In the genomic region with DNA sequence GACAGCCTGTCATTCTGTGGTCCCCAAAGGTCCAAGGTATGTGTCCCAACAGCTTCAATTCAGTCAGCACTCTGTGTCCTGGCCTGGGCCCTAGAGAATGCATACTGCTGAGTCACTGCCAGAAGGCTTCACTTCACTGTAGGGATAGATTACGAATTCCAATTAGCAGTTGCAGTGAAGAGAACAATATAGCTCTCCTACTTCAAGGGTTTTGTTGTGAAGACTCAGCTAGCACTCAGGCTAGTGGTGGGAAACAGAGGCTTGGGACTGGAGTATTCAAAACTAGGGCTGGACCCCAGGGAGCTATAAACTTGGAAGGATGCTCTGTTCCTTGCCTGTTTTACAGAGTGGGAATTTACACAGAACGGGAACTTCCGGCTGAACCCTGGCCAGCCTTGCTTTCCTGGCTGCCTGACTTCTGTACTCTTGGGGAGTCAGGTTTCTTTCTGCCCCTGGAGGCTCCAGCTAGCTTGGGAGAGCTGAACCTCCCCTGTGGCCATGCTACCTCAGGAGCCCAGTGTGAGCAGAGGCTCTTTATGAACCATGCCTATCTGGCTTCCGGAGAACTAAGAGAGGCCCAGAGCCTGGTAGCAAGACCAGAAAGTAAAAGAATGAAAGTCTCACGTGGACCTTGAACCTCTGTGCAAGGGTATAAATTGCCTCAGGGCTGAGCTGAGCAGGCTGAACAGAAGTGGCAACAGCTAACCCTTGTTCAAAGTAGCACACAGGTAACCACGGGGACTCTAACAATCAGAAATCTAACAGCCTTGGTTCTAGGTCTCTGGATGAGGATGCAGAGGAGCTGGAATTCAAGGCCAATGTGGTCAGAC, we compare ENCODE assay signal across 8 mouse cellular contexts. TPM values are rescaled to one million over a fixed set of nuclear protein-coding genes. Genes with fewer than 3 reads are reported as not detected.
DNase-seq lines count a peak whose midpoint lies in the region; ATAC-seq lines count a peak whose summit lies in the region.

No protein-coding gene starts in this region.

- intact Hi-C loops in gastrocnemius, postnatal 14 days (cut with DNase I; ENCODE audit: low total_unique reads): no loop called here
- intact Hi-C loops in left cerebral cortex, postnatal 10 days (cut with DNase I): no loop called here

- ATAC-seq in megakaryocyte-erythroid progenitor cell, adult 5-6 weeks (replicated peaks; ENCODE audit: low FRiP score, low TSS enrichment, poor library complexity, severe bottlenecking): peak; percentile 86

- peak; percentile 40 for DNase-seq in urinary bladder, postnatal 14 days (ENCODE audit: low spot score)
- DNase-seq in urinary bladder, postnatal 10 days (ENCODE audit: low spot score): no peak
- peak; percentile 53 for DNase-seq in gastrocnemius, postnatal 14 days
- DNase-seq in kidney, adult 18-20 months: peak; percentile 27
- no peak for DNase-seq in frontal cortex, adult 2 months (ENCODE audit: extremely low spot score in 1 of 2, low spot score in 1 of 2)
- DNase-seq in left cerebral cortex, postnatal 10 days (ENCODE audit: extremely low spot score in 1 of 2, low spot score in 2 of 2): no peak
- no peak for DNase-seq in layer of hippocampus, adult 9-10 months (ENCODE audit: low spot score)

RNA-seq across cellular contexts. Expression of gene Mrvi1, which starts 40.3 kb away (rescaled TPM):
- total RNA-seq in gastrocnemius, postnatal 14 days (2021): 10 to 100 TPM in 1 of 2 experiments, 1 to 10 TPM in 1; 6.3 to 10.1 TPM
- total RNA-seq in megakaryocyte-erythroid progenitor cell, adult 5-6 weeks (2014; fragmentation: Nextera tagmentation): 0.98 and 1.0 TPM in 2 replicates
- 0.69 TPM in 1 of 2 replicates, not detected in the other for total RNA-seq in megakaryocyte-erythroid progenitor cell, adult 5-6 weeks (2017)
- 1.8 and 2.0 TPM in 2 replicates for polyA plus RNA-seq in frontal cortex, adult 2 months (2012; rRNA removed)
- total RNA-seq in left cerebral cortex, postnatal 10 days (2021): 1 to 10 TPM; 1.4 to 1.5 TPM

Comparison
In these comparisons a context has a peak if more than half of its experiments do, and no peak if none do; other contexts are left out.
1. DNase-seq: peak in urinary bladder, postnatal 14 days (single experiment), gastrocnemius, postnatal 14 days (single experiment) and kidney, adult 18-20 months (single experiment); none in urinary bladder, postnatal 10 days (single experiment), frontal cortex, adult 2 months (0 of 2), left cerebral cortex, postnatal 10 days (0 of 2) and layer of hippocampus, adult 9-10 months (single experiment).